Mouse (Mus musculus) heart, adult 2 months (tissue): ENCODE measurements around the gene Srsf12.

Experiments
- CTCF ChIP-seq: fragments of 200-600 bp; IDR thresholded peaks from 2 replicates; pipeline ENCODE4 v1.8.1; 2022; ENCODE audit warnings: antibody characterized with exemption, mild to moderate bottlenecking, moderate library complexity
- EP300 ChIP-seq: fragments of 200-500 bp; IDR thresholded peaks from 2 replicates; pipeline ENCODE4 v1.6.1; 2011; ENCODE audit warnings: low read depth, low read length, control low read depth; ENCODE audit not compliant: insufficient read depth
- POLR2A ChIP-seq: fragments of 200-500 bp; IDR thresholded peaks from 2 replicates; pipeline ENCODE4 v1.6.1; 2011; ENCODE audit warnings: mild to moderate bottlenecking, low read depth, low read length, control low read depth; ENCODE audit not compliant: insufficient read depth

DNA sequence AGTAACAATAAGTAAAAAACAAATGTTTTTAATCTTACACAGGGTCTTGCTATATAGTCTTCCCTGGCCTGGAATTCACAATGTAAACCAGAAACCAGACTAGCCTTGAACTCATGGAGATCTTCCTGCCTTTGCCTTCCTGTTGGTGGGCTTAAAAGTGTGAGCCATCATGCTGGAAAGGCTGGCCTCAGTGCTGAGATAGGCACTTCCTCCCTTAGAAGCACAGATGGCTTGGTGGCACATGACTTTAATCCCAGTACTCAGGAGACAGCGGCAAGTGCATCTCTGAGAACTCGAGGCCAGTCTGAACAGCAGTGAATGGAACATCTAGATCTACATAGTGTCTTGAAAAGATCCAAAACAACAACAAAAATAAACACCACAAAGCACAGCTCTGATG lies 42.1 kb downstream of the Srsf12 start:
- TF ChIP-seq EP300, result no peak
- no peak for TF ChIP-seq CTCF
- TF ChIP-seq POLR2A, result no peak
